Mouse (Mus musculus) monocyte, adult 2 months (primary cell): Measurements from ENCODE around the gene Dcaf11.

Experiments
- DNase-seq, 2 experiments: peaks; one replicate each; pipeline ENCODE4 v3.0.0; 2022; ENCODE audit warnings: low spot score in 2 of 2, low read depth in 1 of 2

The Dcaf11 gene

DNA sequence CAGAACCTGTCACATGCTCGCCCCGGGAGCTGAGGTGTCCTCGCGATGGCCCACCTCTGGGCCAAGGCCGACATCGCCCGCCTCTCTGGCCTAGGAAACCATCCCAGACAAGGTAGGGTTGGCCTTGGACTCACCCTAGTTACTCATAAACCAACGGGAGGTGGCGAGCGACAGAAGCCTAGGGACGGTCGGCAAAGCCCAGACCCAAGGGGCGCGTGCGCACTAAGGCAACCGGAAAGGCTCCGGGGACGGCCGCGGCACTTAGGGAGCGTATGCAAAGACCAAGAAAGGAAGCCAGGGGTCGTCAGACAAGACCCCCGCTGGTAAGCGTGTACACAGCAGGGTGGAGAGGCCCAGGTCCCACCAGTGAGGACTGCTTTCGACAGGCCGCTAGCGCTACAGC is at the start of gene Dcaf11:
Gene Dcaf11 (plus strand): TSS at position 208 of the 403 bp plus-strand sequence.
- DNase-seq: peak; percentile 77 to 84

DNA sequence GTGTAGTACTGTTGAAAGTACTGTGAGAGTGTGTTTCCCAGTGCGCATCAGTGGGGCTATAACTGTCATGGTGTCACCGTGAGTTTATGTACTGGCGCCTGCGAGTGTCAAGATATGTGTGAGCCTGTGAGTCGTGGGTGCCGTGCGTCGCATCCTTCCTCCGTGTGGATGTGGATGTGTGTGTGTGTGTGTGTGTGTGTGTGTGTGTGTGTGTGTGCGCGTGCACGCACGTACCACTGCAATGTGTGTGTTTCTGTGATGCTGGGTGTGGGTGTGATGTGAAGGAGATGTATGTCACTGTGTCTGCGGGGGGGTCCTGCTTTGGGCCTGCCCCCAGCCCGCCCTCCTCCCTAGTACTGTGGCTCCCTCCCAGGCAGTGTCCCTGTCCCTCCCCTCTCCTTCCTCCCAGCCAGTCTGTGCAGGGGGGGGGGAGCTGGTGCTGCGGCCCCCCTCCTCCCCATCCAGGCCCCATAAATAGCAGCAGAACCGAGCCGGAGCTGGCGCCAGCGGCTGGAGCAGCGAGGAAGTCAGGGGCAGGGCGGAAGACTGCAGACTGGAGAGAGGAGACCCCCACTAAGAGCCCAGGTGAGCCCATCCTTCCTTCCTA is 49.6 kb upstream of the Dcaf11 start, which contains the start of gene Cpne6:
Gene Cpne6 (plus strand): TSS at position 321 of the 607 bp plus-strand sequence.
- DNase-seq: no peak

DNA sequence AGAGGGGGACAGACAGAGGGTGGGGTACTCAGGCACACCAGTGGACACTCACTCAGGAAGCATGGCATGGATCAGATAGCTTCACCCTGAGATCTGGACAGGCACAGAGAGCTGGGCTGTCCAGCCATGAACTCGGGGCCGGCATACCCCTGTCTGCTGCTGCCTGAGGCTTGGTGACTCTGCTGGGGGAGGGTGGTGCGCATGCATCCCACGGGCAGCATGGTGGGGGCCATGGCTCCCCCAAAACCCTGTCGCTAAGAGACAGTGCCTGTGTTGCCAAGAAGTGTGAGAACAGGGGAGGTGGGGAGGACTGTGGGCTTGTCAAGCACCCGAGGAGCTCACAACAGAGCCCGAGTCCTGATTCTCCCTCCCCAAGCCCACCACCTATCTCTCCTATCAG is 48.8 kb upstream of the Dcaf11 start:
- no peak for DNase-seq

DNA sequence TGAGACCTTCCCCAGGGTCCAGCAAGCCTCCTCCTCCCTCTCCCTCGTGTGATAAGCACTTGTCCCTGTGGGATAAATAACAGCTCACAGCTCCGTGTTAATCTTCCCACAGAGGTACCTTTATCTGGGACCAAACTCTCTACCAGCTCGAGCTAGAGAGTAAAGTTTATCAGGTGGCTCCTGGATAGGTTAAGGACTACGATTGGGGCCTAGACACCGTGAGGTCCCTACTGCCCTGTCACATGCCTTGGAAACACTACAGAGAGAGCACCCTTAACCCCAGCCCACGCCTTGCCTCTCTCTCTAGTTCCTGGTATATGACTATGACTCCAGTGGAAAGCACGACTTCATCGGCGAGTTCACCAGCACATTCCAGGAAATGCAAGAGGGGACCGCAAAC is 45.9 kb upstream of the Dcaf11 start:
- no peak for DNase-seq

DNA sequence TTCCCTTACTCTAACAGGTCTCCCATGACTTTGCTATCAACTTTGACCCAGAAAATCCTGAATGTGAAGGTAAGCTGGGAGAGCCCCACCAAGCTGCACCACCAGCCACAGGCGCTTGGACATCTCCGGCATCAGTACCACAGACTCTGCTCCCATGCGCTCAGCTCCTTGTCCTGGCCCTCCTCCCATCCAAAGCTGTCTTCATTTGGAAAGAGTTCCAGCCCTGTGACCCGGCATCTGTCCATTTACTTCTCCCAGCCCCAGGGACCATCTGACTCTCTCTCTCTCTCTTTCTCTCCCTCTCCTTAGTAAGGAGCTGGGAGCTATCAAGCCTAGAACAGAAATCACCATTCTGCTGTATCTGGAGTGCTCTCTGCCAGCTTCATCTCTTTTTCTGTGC is 44.0 kb upstream of the Dcaf11 start:
- DNase-seq: no peak

DNA sequence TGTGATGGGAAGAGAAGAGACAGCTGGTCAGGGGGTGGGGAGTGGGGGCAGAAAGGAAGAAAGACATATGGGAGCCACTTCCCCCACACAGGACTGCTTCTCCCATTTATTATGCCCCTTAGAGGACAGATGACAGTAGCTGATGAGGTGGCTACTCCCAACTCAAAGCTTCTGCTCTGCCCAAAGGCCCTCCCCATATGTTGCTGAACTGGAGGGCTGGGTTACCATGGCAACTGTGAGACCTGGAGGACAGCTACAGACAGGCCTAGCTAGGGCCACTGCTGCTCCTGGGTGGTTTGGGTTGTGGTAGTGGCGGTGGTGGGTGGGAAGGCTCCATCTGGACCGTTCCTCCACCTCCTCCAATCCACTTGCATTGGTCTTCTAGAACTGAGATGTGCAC is 40.9 kb upstream of the Dcaf11 start:
- no peak for DNase-seq

DNA sequence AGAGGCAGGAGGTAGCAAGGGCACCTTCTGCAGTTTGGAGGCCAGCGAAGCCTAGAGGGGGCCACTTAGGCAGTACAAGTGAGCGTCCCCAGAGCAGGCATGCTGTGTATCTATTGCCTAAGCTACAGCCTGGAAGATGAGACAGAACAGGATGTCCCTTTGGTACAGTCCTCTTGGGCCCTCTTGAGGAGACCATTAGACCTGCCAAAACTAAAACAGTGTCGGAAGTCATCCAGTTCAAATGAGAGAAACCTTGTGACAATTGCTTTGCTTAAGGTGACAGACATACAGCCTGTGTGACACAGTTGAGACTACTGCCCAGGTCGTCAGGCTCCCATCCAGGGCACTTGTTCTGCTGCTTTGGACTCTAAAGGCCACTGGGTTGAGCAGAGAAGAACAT is 40.2 kb upstream of the Dcaf11 start:
- DNase-seq: no peak

DNA sequence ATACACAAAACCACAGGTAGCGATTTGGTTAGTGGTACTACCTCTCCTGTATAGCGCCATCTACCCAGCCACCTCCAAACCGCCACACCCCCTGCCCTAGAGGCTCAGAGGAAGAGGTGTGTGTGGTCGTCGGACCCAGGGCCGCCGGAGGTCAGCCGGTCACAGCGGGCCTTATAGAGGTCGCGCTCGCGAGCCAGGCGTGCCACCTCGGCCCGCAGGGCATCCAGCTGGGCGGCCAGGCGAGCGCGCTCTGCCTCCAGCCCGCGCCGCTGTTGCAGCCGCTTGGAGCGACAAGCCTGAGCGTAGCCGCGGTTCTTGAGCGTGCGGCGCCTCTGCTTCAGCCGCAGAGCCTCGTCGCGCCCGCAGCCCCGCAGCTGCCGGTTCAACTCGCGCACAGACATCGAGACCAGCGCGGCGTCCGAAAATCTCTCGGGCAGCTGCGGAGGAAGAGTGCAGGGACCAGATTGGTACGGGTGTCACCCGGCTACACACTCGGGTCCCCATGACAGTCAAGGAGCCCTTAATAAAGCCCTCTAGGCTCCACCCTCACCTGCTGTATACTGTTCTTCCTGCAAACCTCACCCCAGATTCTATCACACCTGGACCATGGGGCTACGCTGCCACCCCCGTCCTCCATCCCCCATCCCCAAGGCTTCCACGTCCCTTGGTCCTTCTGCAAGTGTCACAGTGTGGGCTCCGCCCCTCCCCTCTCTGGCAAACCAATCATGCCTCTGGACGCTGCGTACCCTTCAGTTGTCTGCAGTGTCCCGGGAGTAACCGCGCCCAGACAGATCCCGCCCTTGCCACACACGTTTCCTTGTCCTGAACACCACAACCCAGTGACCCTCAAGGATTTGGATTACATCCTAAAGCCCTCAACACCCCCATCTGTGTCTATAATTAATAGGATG is 39.1 kb upstream of the Dcaf11 start:
- DNase-seq: no peak

DNA sequence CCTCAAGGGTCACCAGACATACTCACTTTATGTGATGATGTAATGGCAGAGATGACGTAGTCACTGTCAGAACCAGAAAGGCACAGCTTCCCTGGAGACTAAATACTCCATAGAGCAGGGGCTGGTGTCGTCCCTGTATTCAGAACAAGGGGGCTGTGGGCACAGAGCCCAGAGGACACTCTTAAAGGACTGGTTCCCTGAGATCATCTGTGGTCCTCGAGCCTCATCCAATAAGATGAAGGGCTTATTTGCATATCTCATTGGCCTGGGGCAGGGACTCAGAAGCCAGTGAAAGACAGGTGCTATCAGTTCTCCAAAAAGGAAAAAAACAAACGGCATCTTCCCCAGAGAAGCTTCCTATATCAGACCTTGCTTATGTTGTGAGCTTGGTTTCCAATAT is 35.7 kb upstream of the Dcaf11 start:
- DNase-seq: no peak

DNA sequence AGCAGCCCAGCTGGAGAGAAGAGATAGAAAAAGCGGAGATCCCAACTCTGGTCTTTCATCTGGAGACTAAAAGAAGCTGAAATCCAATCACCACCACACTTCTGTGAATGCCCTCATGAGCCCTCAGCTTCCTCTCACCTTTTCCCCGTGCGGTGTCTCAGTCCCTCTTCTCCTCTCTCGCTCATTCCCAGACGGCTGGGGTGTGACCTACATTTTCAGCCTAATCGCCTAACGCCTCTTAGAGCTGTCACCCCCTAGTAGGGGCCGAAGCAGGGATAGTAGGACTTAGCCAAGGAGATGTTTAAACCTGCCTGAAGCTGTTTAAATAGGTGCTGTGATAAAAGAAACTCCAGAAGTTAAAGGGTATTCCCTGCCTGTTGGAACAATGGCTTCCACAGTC is 35.0 kb upstream of the Dcaf11 start, which contains the start of gene Nrl:
Gene Nrl (minus strand): TSS at position 197 of the 400 bp plus-strand sequence.
- no peak for DNase-seq

DNA sequence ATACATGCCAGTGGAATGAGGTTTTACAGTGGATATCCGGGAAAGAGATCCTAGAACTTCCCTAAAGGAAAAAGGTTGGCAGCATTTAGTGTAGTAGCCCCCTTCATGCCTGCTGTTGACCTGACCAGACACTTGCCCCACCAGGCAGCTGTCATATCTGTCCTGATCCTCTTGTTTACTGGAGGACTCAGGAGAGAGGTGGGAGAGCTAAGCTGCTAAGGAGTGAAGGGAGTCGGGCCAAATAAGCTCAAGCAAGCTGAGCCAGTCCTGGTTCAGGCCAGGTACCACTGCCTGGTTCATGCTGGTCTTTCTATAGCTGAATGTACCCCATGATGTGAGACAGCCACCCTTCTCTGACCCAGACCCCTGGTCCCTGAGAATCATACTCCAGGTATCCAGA is 33.1 kb upstream of the Dcaf11 start:
- DNase-seq: no peak

DNA sequence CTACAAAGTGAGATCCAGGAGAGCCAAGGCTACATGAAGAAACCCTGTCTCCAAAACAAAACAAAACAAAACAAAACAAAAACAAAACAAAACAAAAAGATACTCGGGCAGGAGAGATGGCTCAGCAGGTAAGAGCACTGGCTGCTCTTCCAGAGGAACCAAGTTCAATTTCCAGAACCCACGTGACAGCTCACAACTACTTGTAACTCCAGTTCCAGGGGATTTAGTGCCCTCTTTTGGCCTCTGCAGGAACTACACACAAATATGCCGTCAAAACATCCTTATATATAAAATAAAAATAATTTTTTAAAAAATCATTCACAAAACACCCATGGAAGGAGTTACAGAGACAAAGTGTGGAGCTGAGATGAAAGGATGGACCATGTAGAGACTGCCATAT is 31.9 kb upstream of the Dcaf11 start:
- no peak for DNase-seq

DNA sequence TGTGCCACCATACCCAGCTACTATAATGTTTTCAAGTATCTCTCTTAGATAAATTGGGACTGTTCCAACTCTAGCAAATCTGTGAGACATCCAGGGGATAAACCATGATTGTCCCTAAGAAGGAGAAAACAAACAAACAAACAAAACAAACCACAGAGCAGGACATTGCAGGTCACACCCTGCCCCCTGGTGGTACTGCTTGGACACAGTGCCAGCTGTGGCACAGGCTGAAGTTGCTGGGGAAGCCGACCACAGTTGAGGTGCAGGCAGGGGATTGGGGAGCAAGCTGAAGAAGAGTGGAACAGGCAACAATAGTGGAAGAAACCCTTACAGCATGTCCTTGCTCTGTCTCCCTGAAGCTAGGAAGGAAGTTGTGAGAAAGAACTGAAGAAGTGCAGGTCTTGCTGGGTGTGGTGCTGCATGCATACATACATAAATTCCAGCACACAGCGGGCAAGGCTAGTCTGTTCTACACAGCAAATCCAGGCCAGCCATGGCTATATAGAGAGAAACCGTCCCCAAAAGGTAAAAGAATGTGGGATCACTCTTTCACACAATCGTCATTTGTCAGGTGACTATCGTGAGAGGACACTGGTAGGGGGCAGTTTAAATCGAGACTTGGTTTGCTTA is 23.6 kb upstream of the Dcaf11 start:
- DNase-seq: peak in 1 of 2 experiments; percentile 18

DNA sequence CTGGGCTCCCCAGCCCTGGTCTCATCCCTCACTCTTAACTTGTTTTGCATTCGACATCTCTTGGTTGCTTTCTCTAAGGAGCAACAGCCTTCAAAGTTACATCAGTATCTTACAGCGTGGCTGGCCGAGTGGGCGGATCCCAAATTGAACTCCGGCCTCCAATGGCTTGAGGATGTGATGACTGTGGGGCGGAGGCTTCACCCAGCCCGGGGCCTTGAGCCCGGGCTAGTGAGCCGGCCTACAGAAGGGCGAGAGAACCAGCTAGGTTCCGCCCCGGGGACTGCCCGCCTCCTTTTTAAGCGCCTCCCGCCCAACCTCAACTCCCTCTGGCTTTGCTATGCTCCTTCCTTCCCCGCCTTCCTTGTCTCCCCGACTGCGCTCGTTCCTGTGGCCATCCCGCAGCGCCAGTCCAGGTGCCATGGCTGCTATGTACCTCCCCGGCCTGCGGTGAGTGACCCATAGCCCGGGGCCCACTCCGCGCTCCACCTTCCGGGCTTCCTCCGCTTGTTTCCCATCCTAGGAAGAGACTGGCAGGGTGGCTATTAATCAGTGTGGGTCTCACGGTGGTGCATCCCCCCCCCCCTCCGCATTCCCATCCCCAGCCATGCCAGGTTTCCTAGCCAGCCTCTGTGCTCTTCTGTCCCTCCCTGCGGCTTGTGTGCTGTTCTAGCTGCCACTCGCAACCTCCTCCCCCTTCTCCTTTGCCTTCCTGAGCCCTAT is 19.6 kb upstream of the Dcaf11 start, which contains the start of gene Pck2:
Gene Pck2 (plus strand): TSS at position 200 of the 720 bp plus-strand sequence.
- DNase-seq: peak; percentile 77 to 81

DNA sequence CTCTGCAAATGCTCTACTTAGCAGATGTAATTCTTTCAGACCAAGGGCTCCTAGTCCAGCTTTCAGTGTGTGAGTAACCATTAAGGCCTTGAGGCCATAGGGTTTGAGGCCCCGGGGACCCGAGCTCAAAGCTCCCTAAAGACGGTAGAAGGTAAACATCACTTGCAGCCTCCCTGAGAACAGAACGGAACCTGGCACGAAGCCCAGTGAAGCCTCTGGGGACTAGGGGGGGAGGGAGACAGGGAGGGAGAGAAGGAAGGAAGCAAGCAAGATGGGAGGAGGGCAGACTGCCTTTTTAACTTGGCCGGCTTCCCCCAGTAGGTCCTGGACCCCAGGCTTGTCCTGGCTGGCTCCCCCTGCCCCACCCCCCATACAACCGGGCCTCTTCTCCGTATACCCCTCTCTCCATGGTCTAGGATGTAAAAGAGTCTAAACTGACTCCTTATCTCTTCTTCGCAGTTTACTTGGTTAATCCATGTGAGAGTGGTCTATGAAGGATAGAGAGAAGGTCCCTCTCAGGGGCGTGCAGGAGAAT is 19.0 kb upstream of the Dcaf11 start:
- peak in 1 of 2 experiments; percentile 6 for DNase-seq

DNA sequence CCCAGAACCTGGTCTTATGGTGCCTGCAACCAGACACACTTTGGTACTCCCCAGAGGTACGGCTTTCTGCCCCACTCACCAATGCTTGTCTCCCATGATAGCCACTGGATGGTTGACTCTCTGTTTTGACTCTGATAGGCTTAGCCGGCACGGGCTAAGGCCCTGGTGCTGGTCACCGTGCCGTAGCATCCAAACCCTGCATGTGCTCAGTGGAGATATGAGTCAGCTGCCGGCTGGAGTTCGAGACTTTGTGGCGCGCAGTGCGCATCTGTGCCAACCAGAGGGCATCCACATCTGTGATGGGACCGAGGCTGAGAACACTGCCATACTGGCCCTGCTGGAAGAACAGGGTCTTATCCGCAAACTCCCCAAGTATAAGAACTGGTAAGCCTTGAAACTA is 17.5 kb upstream of the Dcaf11 start:
- no peak for DNase-seq

DNA sequence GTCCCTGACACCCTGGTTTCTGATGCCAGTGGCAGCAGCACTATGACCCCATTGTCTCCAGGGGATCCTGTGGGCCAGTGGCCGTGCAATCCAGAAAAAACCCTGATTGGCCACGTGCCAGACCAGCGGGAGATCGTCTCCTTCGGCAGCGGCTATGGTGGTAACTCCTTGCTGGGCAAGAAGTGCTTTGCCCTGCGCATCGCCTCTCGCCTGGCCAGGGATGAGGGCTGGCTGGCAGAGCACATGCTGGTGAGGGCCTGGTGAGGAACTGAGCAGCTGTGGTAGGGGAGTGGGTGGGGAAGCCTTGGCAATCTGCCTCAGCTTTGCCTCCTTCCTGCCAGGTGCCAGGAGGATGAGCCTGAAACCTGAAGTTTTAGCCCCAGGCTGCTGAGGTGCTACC is 15.5 kb upstream of the Dcaf11 start:
- no peak for DNase-seq

DNA sequence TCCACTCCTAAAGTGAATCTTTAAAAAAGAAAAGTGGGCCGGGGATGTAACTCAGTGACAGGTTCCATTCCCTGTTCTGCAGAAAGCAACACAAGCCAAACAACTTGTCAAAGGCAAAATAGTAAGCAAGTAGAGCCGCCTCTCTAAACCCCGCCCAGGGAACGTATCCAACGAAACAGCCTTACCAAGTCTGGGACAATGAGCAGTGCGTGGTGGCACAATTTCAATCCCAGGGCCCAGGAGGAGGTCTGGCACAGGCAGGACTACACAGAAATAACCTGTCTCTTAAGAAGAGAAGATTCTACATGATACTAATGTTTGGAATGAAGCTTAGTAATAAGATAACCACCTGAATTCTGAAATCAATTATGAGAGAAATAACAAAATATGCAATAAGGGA is 9.6 kb upstream of the Dcaf11 start:
- DNase-seq: no peak

DNA sequence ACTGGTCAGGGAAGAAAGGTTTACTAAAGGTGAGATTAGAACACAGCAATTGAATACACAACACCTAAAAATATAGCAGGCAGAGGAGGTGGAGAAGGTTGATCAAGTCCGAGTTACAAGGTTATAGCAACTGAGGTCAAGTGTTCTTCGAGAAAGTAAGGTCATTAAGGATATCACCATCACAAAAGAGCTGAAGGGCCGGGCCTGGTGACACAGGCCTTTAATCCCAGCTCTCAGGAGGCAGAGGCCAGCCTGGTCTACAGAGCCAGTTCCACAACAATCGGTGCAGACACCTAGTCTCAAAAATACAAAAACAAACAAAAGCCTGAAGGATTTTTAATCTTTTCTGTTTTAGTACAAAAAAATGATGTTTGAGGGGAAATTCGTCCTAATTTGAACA is 8.5 kb upstream of the Dcaf11 start:
- DNase-seq: no peak

DNA sequence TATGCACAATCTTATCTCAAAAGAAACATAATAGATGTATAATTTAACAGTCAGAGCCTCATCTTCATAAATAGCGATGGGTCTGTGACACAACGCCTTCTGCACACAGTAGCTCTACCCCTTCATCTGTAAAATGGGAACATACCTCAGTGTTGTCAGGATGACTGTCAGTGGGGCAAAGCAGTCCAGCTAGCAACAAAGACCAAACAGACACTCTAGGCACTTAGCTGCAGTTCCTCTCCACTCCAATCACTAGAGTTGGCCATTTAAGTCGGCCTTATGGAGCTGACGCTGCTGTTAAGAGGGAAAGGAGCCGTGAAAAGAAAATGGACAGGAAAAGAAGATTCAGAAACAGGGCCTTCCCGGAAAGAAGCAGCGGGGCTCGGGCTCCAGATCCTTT is 8.0 kb upstream of the Dcaf11 start:
- DNase-seq: no peak

DNA sequence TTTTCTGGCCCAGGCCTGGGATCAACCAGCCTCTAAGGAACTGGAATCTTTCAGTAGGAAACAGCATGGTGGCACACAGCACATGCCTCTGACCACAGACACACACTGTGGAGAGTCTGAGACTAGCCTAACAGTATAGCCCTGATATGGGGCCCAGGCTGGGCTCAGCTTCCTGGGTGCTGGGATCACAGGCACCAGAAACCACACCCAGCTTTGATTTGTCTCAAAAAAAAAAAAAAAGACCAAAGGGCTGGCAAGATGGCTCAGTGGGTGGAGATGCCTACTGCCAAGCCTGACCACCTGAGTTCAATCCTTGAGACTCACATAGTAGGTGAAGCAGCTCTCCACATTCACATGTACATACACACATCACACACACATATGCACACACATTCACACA is 5.2 kb upstream of the Dcaf11 start:
- DNase-seq: no peak
